Mouse (Mus musculus) MEL (cell line): ENCODE results near the gene Rab26. TPM values are rescaled to one million over a fixed set of nuclear protein-coding genes. Genes with fewer than 3 reads are reported as not detected.

ENCODE experiments used
- DNase-seq: peaks from one replicate; pipeline ENCODE4 v3.0.0; 2011; ENCODE audit warnings: low read depth, low spot score
- H3K27ac ChIP-seq: 2 replicates; pipeline ENCODE4 v1.5.1; 2012; ENCODE audit warnings: low read depth, mild to moderate bottlenecking, control low read depth, low read length, moderate library complexity; ENCODE audit not compliant: control insufficient read depth
- H3K27me3 ChIP-seq, 2 experiments: fragments of 150-350 bp in 1 of 2; sonication (generic) in 1 of 2; 2 replicates each; pipeline ENCODE4 v1.6.1; 2012; ENCODE audit warnings: low read length in 2 of 2, mild to moderate bottlenecking in 2 of 2, improper control_type of control experiment in 1 of 2, moderate library complexity in 1 of 2; ENCODE audit not compliant: insufficient read depth in 2 of 2, control insufficient read depth in 1 of 2
- H3K36me3 ChIP-seq, 2 experiments: 2 replicates each; pipeline ENCODE4 v1.6.1; 2012 to 2014; ENCODE audit warnings: low read length in 2 of 2, improper control_type of control experiment in 1 of 2, inconsistent platforms in 1 of 2, mild to moderate bottlenecking in 1 of 2; ENCODE audit not compliant: insufficient read depth in 2 of 2, control insufficient read depth in 1 of 2
- H3K4me1 ChIP-seq, 2 experiments: fragments of 150-350 bp in 1 of 2; sonication (generic) in 1 of 2; 2 replicates each; pipeline ENCODE4 v1.6.1; 2012; ENCODE audit warnings: low read length in 2 of 2, improper control_type of control experiment in 1 of 2, mild to moderate bottlenecking in 1 of 2; ENCODE audit not compliant: insufficient read depth in 2 of 2, control insufficient read depth in 1 of 2
- H3K4me3 ChIP-seq, 2 experiments: fragments of 150-350 bp in 1 of 2; sonication (generic) in 1 of 2; 2 replicates each; pipeline ENCODE4 v1.5.1; 2012; ENCODE audit warnings: low read depth in 2 of 2, low read length in 2 of 2, mild to moderate bottlenecking in 2 of 2, moderate library complexity in 2 of 2, control low read depth in 1 of 2, improper control_type of control experiment in 1 of 2; ENCODE audit not compliant: control insufficient read depth in 1 of 2, insufficient read depth in 1 of 2
- H3K79me2 ChIP-seq: 2 replicates; pipeline ENCODE4 v1.6.1; 2012; ENCODE audit warnings: mild to moderate bottlenecking, low read length, moderate library complexity; ENCODE audit not compliant: control insufficient read depth, poor library complexity, insufficient read depth
- H3K9ac ChIP-seq: 2 replicates; pipeline ENCODE4 v1.6.1; 2012; ENCODE audit warnings: low read depth, mild to moderate bottlenecking, control low read depth, low read length, moderate library complexity; ENCODE audit not compliant: control insufficient read depth, poor library complexity, severe bottlenecking
- H3K9me3 ChIP-seq: fragments of 150-350 bp; sonication (generic); replicated peaks from 2 replicates; pipeline ENCODE4 v1.6.1; 2012; ENCODE audit warnings: mild to moderate bottlenecking, low read length, improper control_type of control experiment, moderate library complexity; ENCODE audit not compliant: insufficient read depth
- BHLHE40 ChIP-seq: IDR thresholded peaks from 2 replicates; pipeline ENCODE4 v1.6.1; 2012; ENCODE audit warnings: low read depth, mild to moderate bottlenecking, inconsistent platforms, low read length, improper control_type of control experiment, borderline replicate concordance
- CHD1 ChIP-seq: IDR thresholded peaks from 2 replicates; pipeline ENCODE4 v1.6.1; 2012; ENCODE audit warnings: low read depth, mild to moderate bottlenecking, inconsistent platforms, low read length, improper control_type of control experiment
- CHD2 ChIP-seq: IDR thresholded peaks from 2 replicates; pipeline ENCODE4 v1.6.1; 2011; ENCODE audit warnings: low read length, improper control_type of control experiment
- CTCF ChIP-seq, 3 experiments: IDR thresholded peaks in 2 of 3; conservative IDR thresholded peaks in 1 of 3; 2 replicates each; pipeline ENCODE4 v1.5.1; 2011 to 2012; ENCODE audit warnings: low read length in 3 of 3, low read depth in 2 of 3, mild to moderate bottlenecking in 2 of 3, improper control_type of control experiment in 1 of 3, inconsistent platforms in 1 of 3, mixed read lengths in 1 of 3, moderate library complexity in 1 of 3; ENCODE audit not compliant: control insufficient read depth in 1 of 3, insufficient read depth in 1 of 3, poor library complexity in 1 of 3, severe bottlenecking in 1 of 3
- E2F4 ChIP-seq: IDR thresholded peaks from 2 replicates; pipeline ENCODE4 v1.6.1; 2011; ENCODE audit warnings: low read depth, low read length, improper control_type of control experiment, borderline replicate concordance
- ELF1 ChIP-seq: IDR thresholded peaks from 2 replicates; pipeline ENCODE4 v1.6.1; 2014; ENCODE audit warnings: low read depth, mild to moderate bottlenecking, inconsistent platforms, low read length, improper control_type of control experiment, moderate library complexity
- ETS1 ChIP-seq: IDR thresholded peaks from 2 replicates; pipeline ENCODE4 v1.6.1; 2012; ENCODE audit warnings: low read depth, mild to moderate bottlenecking, inconsistent platforms, low read length, improper control_type of control experiment, moderate library complexity
- GABPA ChIP-seq: IDR thresholded peaks from 2 replicates; pipeline ENCODE4 v1.6.1; 2012; ENCODE audit warnings: low read depth, mild to moderate bottlenecking, inconsistent platforms, low read length, improper control_type of control experiment, moderate library complexity
- GATA1 ChIP-seq: IDR thresholded peaks from 2 replicates; pipeline ENCODE4 v1.6.1; 2011; ENCODE audit warnings: low read depth, low read length, improper control_type of control experiment
- HCFC1 ChIP-seq: IDR thresholded peaks from 2 replicates; pipeline ENCODE4 v1.6.1; 2012; ENCODE audit warnings: low read depth, mild to moderate bottlenecking, inconsistent platforms, low read length, improper control_type of control experiment, moderate library complexity
- JUND ChIP-seq: IDR thresholded peaks from 2 replicates; pipeline ENCODE4 v1.6.1; 2011; ENCODE audit warnings: low read depth, mild to moderate bottlenecking, improper control_type of control experiment, low read length
- KAT2A ChIP-seq: conservative IDR thresholded peaks from 2 replicates; pipeline ENCODE4 v1.6.1; 2012; ENCODE audit warnings: low read depth, low read length, improper control_type of control experiment, inconsistent platforms
- MAFK ChIP-seq: IDR thresholded peaks from 2 replicates; pipeline ENCODE4 v1.6.1; 2011; ENCODE audit warnings: low read depth, mild to moderate bottlenecking, low read length, improper control_type of control experiment, borderline replicate concordance
- MAX ChIP-seq: IDR thresholded peaks from 2 replicates; pipeline ENCODE4 v1.6.1; 2011; ENCODE audit warnings: low read length, improper control_type of control experiment
- MAZ ChIP-seq: IDR thresholded peaks from 2 replicates; pipeline ENCODE4 v1.6.1; 2012; ENCODE audit warnings: low read depth, mild to moderate bottlenecking, inconsistent platforms, low read length, improper control_type of control experiment
- MEF2A ChIP-seq: IDR thresholded peaks from 2 replicates; pipeline ENCODE4 v1.6.1; 2014; ENCODE audit warnings: low read depth, mild to moderate bottlenecking, inconsistent platforms, low read length, improper control_type of control experiment; ENCODE audit not compliant: poor library complexity, insufficient replicate concordance, severe bottlenecking; ENCODE audit errors: extremely low read depth
- MXI1 ChIP-seq: IDR thresholded peaks from 2 replicates; pipeline ENCODE4 v1.6.1; 2011; ENCODE audit warnings: mild to moderate bottlenecking, low read depth, low read length, improper control_type of control experiment
- MYB ChIP-seq: IDR thresholded peaks from 2 replicates; pipeline ENCODE4 v1.6.1; 2011; ENCODE audit warnings: mild to moderate bottlenecking, low read depth, low read length, improper control_type of control experiment
- MYC ChIP-seq: IDR thresholded peaks from 2 replicates; pipeline ENCODE4 v1.6.1; 2011; ENCODE audit warnings: low read depth, mild to moderate bottlenecking, low read length, improper control_type of control experiment, moderate library complexity
- NELFE ChIP-seq: IDR thresholded peaks from 2 replicates; pipeline ENCODE4 v1.6.1; 2011; ENCODE audit warnings: low read depth, low read length, improper control_type of control experiment
- NRF1 ChIP-seq: IDR thresholded peaks from 2 replicates; pipeline ENCODE4 v1.6.1; 2014; ENCODE audit warnings: low read depth, mild to moderate bottlenecking, inconsistent platforms, low read length, improper control_type of control experiment, moderate library complexity; ENCODE audit not compliant: poor library complexity, insufficient read depth, severe bottlenecking
- POLR2A ChIP-seq, 2 experiments: IDR thresholded peaks; 2 replicates each; pipeline ENCODE4 v1.6.1; 2011 to 2012; ENCODE audit warnings: low read length in 2 of 2, mild to moderate bottlenecking in 2 of 2, control low read depth in 1 of 2, improper control_type of control experiment in 1 of 2, low read depth in 1 of 2, moderate library complexity in 1 of 2; ENCODE audit not compliant: control insufficient read depth in 1 of 2, insufficient read depth in 1 of 2, poor library complexity in 1 of 2
- POLR2AphosphoS2 ChIP-seq: IDR thresholded peaks from 2 replicates; pipeline ENCODE4 v1.6.1; 2011; ENCODE audit warnings: low read length, improper control_type of control experiment
- POLR2AphosphoS5 ChIP-seq: IDR thresholded peaks from 2 replicates; pipeline ENCODE4 v1.6.1; 2012; ENCODE audit warnings: low read depth, borderline replicate concordance, mild to moderate bottlenecking, inconsistent platforms, low read length, moderate library complexity, mixed read lengths
- RAD21 ChIP-seq: IDR thresholded peaks from 2 replicates; pipeline ENCODE4 v1.6.1; 2011; ENCODE audit warnings: mild to moderate bottlenecking, low read depth, low read length, improper control_type of control experiment
- RCOR1 ChIP-seq: IDR thresholded peaks from 2 replicates; pipeline ENCODE4 v1.6.1; 2012; ENCODE audit warnings: low read depth, mild to moderate bottlenecking, inconsistent platforms, low read length, improper control_type of control experiment
- SIN3A ChIP-seq: IDR thresholded peaks from 2 replicates; pipeline ENCODE4 v1.6.1; 2012; ENCODE audit warnings: low read length, improper control_type of control experiment, inconsistent platforms
- SMC3 ChIP-seq: IDR thresholded peaks from 2 replicates; pipeline ENCODE4 v1.6.1; 2011; ENCODE audit warnings: low read depth, low read length, improper control_type of control experiment
- TAL1 ChIP-seq: IDR thresholded peaks from 2 replicates; pipeline ENCODE4 v1.6.1; 2012; ENCODE audit warnings: mild to moderate bottlenecking, inconsistent platforms, low read length, moderate library complexity, mixed read lengths
- TBP ChIP-seq: IDR thresholded peaks from 2 replicates; pipeline ENCODE4 v1.8.0; 2011; ENCODE audit warnings: low read depth, low read length, improper control_type of control experiment
- TCF12 ChIP-seq: IDR thresholded peaks from 2 replicates; pipeline ENCODE4 v1.6.1; 2014; ENCODE audit warnings: low read depth, mild to moderate bottlenecking, inconsistent platforms, low read length, improper control_type of control experiment, moderate library complexity
- UBTF ChIP-seq: IDR thresholded peaks from 2 replicates; pipeline ENCODE4 v1.6.1; 2012; ENCODE audit warnings: low read depth, mild to moderate bottlenecking, inconsistent platforms, low read length, improper control_type of control experiment, moderate library complexity, borderline replicate concordance; ENCODE audit not compliant: insufficient read depth
- USF1 ChIP-seq: IDR thresholded peaks from 2 replicates; pipeline ENCODE4 v1.6.1; 2014; ENCODE audit warnings: low read depth, mild to moderate bottlenecking, inconsistent platforms, low read length, improper control_type of control experiment, moderate library complexity
- USF2 ChIP-seq, 2 experiments: IDR thresholded peaks; 2 replicates each; pipeline ENCODE4 v1.6.1; 2011 to 2012; ENCODE audit warnings: improper control_type of control experiment in 2 of 2, low read length in 2 of 2, borderline replicate concordance in 1 of 2, inconsistent platforms in 1 of 2, low read depth in 1 of 2, mild to moderate bottlenecking in 1 of 2; ENCODE audit not compliant: insufficient read depth in 1 of 2
- ZKSCAN1 ChIP-seq: IDR thresholded peaks from 2 replicates; pipeline ENCODE4 v1.6.1; 2012; ENCODE audit warnings: low read depth, mild to moderate bottlenecking, inconsistent platforms, low read length, improper control_type of control experiment, moderate library complexity
- ZMIZ1 ChIP-seq: IDR thresholded peaks from 2 replicates; pipeline ENCODE4 v1.6.1; 2012; ENCODE audit warnings: low read depth, mild to moderate bottlenecking, inconsistent platforms, low read length, improper control_type of control experiment, moderate library complexity
- ZNF384 ChIP-seq: IDR thresholded peaks from 2 replicates; pipeline ENCODE4 v1.6.1; 2012; ENCODE audit warnings: low read depth, mild to moderate bottlenecking, inconsistent platforms, low read length, improper control_type of control experiment
- polyA plus RNA-seq, 2 experiments: library from polyadenylated mRNA; stranded (reverse) in 1 of 2; unstranded in 1 of 2; fragments of >175 nt in 1 of 2; fragments of >200 nt in 1 of 2; gene quantifications; 2 replicates each; pipeline versions ENCODE4 v1.2.1 to v1.2.4; 2012; ENCODE audit warnings: low replicate concordance in 2 of 2, low read depth in 1 of 2; ENCODE audit not compliant: insufficient read length in 2 of 2, insufficient read depth in 1 of 2, missing spikeins in 1 of 2
- total RNA-seq: library from RNA; depleted of rRNA; stranded (reverse); fragments of 300-350 nt; gene quantifications from 2 replicates; pipeline ENCODE4 v1.2.3, GENCODE M21; 2012

Gene Rab26
- total and polyA plus RNA-seq, 3 experiments, result 0.89 to 1.1 TPM; not detected in 1

GRCm38 (mm10) chr17:24529883-24530282 is 4.1 kb downstream of the Rab26 start:
- peaks cover 39% of the 10 kb centered on the region for H3K79me2 ChIP-seq
- peak overlapping the region in 1 of 2 experiments; percentile 71; a peak in 2 of 4 replicates for H3K4me3 ChIP-seq
- peaks cover 0 to 10% of the 10 kb centered on the region in 2 experiments; a peak in 3 of 4 replicates for H3K36me3 ChIP-seq
- H3K4me1 ChIP-seq, result peaks cover 0 to 8% of the 10 kb centered on the region in 2 experiments; a peak in 1 of 4 replicates
- H3K27ac ChIP-seq, result peak overlapping the region; percentile 81
- H3K9me3 ChIP-seq, result no peaks in the 10 kb centered on the region
- DNase-seq, result peak; percentile 67
- peak overlapping the region; percentile 76 for H3K9ac ChIP-seq
- H3K27me3 ChIP-seq, result no peaks in the 10 kb centered on the region
- TF ChIP-seq ZKSCAN1 (no peak), RCOR1 (no peak), GATA1 (no peak), SMC3 (peak; percentile 24; the same call in 1 of the 2 replicates), MAFK (no peak), USF1 (no peak), CTCF (IDR thresholded peaks at IDR 0.05 in 2 of 3, conservative IDR thresholded peaks at IDR 0.05 in 1 of 3; ENCODE audit: control insufficient read depth in 1 of 3, insufficient read depth in 1 of 3, low read depth in 2 of 3, low read length in 3 of 3, poor library complexity in 1 of 3, severe bottlenecking in 1 of 3) (no peak), MAZ (no peak), MAX (no peak), JUND (no peak), POLR2AphosphoS5 (peak; percentile 18; the same call in 1 of the 2 replicates), CHD1 (no peak), GABPA (no peak), NELFE (peak; percentile 46), MYC (peak; percentile 67; the same call in 1 of the 2 replicates), E2F4 (no peak), MYB (0 out of 2 replicates have a peak, but pooled peaks have one; percentile 43), NRF1 (no peak), POLR2AphosphoS2 (peak; percentile 84), POLR2A (IDR thresholded peaks at IDR 0.05; ENCODE audit: control insufficient read depth in 1 of 2, insufficient read depth in 1 of 2, low read depth in 1 of 2, low read length in 2 of 2, poor library complexity in 1 of 2) (peak; percentile 26 to 48; a peak in 3 of 4 replicates), ZNF384 (no peak), SIN3A (0 out of 2 replicates have a peak, but pooled peaks have one; percentile 23), KAT2A (no peak), TAL1 (no peak), MXI1 (no peak), HCFC1 (no peak), BHLHE40 (no peak), RAD21 (no peak), ETS1 (no peak), CHD2 (no peak; the same call in 1 of the 2 replicates), UBTF (no peak), TBP (no peak), USF2 (IDR thresholded peaks at IDR 0.05; ENCODE audit: borderline replicate concordance in 1 of 2, insufficient read depth in 1 of 2, low read depth in 1 of 2, low read length in 2 of 2) (no peak), MEF2A (no peak), TCF12 (no peak), ELF1 (no peak), ZMIZ1 (peak; percentile 59; the same call in 1 of the 2 replicates)
